Mouse (Mus musculus): ENCODE results near the gene 7530416G11Rik. TPM values are rescaled to one million over a fixed set of nuclear protein-coding genes. Genes with fewer than 3 reads are reported as not detected.

7530416G11Rik gene
- polyA plus RNA-seq, 1 experiment from 2014 or later: not detected

- ATAC-seq: no peak
- H3K36me3 ChIP-seq (ENCODE audit: control insufficient read depth, insufficient read depth, low read length): no peaks in the 10 kb centered on the region
- H3K27ac ChIP-seq (ENCODE audit: low read depth, low read length): peak overlapping the region; percentile 60
- no peak overlapping the region for H3K9ac ChIP-seq (ENCODE audit: low read depth, low read length)
- no peak overlapping the region for H3K4me2 ChIP-seq (ENCODE audit: low read length)
- H3K4me3 ChIP-seq (ENCODE audit: low read length): no peak overlapping the region
- H3K27me3 ChIP-seq (replicated peaks; ENCODE audit: control insufficient read depth, insufficient read depth, low read length): no peaks in the 10 kb centered on the region
- no peaks in the 10 kb centered on the region for H3K9me3 ChIP-seq (ENCODE audit: control insufficient read depth, low read length)
- 21% methylated on average over 8 of the region's 8 CpGs for WGBS
- H3K4me1 ChIP-seq (ENCODE audit: control insufficient read depth, insufficient read depth, low read depth, low read length): peaks cover 47% of the 10 kb centered on the region
Measured at GRCm38 (mm10) chr15:85457838-85458237, 45.2 kb downstream of the 7530416G11Rik start.

- Histone ChIP-seq H3K36me3 (ENCODE audit: control insufficient read depth, insufficient read depth, low read length) (no peaks in the 10 kb centered on the region), H3K9me3 (ENCODE audit: control insufficient read depth, low read length) (no peaks in the 10 kb centered on the region), H3K4me3 (ENCODE audit: low read length) (no peak overlapping the region), H3K4me1 (ENCODE audit: control insufficient read depth, insufficient read depth, low read depth, low read length) (peaks cover 43% of the 10 kb centered on the region), H3K9ac (ENCODE audit: low read depth, low read length) (no peak overlapping the region), H3K27me3 (replicated peaks; ENCODE audit: control insufficient read depth, insufficient read depth, low read length) (no peaks in the 10 kb centered on the region), H3K4me2 (ENCODE audit: low read length) (no peak overlapping the region), H3K27ac (ENCODE audit: low read depth, low read length) (peak overlapping the region; percentile 50; the same call in 1 of the 2 replicates)
- WGBS: 40% methylated on average over 8 of the region's 8 CpGs
- ATAC-seq: no peak
Measured at GRCm38 (mm10) chr15:85456891-85457290, 46.1 kb downstream of the 7530416G11Rik start.

DNA sequence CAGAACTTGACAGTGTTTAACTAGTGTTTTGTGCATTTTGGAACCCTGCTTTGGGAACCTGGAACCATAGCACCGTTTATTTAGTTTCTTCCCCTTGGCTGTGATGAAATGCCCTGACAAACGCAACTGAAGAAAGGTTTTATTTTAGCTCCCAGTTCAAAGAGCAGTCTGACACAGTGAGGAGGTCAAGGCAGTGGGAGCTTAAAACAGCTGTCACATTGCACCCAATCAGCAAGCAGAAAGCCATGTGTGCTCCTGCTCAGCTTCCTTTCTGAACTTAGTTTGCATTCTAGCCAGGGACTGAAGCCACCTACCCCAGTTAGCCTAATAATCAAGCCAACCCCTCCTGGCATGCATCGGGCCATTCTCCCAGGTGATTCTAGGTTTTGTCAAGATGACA is 56.4 kb downstream of the 7530416G11Rik start:
- no peak for ATAC-seq
- H3K4me3 ChIP-seq (ENCODE audit: low read length): no peak overlapping the region
- no peak overlapping the region for H3K4me2 ChIP-seq (ENCODE audit: low read length)
- no peaks in the 10 kb centered on the region for H3K36me3 ChIP-seq (ENCODE audit: control insufficient read depth, insufficient read depth, low read length)
- H3K9me3 ChIP-seq (ENCODE audit: control insufficient read depth, low read length): no peaks in the 10 kb centered on the region
- H3K4me1 ChIP-seq (ENCODE audit: control insufficient read depth, insufficient read depth, low read depth, low read length): no peaks in the 10 kb centered on the region
- H3K27me3 ChIP-seq (replicated peaks; ENCODE audit: control insufficient read depth, insufficient read depth, low read length): no peaks in the 10 kb centered on the region
- WGBS: 74% methylated on average over 3 of the region's 3 CpGs
- H3K9ac ChIP-seq (ENCODE audit: low read depth, low read length): no peak overlapping the region
- no peak overlapping the region for H3K27ac ChIP-seq (ENCODE audit: low read depth, low read length)

Other genes starting within 250 kb of the 7530416G11Rik start
- 532 and 553 TPM in 2 replicates for gene Atxn10, start 167.0 kb downstream of the 7530416G11Rik start, polyA plus RNA-seq (2015; fragmentation: Nextera tagmentation; extraction: Ambion mirVana)
- 26.4 and 35.4 TPM in 2 replicates for gene Wnt7b, start 79.2 kb upstream of the 7530416G11Rik start, polyA plus RNA-seq (2015; fragmentation: Nextera tagmentation; extraction: Ambion mirVana)
- 2.7 and 2.9 TPM in 2 replicates for gene Ppara, start 231.8 kb upstream of the 7530416G11Rik start, polyA plus RNA-seq (2015; fragmentation: Nextera tagmentation; extraction: Ambion mirVana)

All from hindbrain, embryonic 16.5 days (tissue).